Mouse (Mus musculus) spleen, adult 12 weeks (tissue): ENCODE measurements around the gene Phf21a.

Experiments used
- DNase-seq: peaks from one replicate; pipeline ENCODE4 v3.0.0; 2022; ENCODE audit warnings: low spot score

The Phf21a gene

DNA sequence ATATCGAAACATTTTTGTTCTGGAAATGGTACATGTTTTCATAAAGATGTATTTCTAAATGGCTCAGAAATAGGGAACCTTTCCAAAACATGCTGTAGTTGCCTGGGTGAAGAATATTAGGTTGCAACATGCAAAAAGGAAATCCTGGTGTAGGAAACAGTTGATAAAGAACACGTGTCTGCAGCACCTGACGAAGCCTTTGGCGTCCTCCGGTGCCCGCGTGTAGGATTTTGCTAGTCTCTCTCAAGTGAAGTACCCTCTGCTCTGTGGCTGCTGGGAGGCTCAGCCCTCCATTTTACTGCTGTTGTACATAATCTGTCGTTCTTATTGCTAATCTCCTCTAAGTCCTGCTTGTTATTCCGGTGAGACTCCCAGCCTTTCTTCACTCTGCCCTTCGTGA is 207.0 kb downstream of the Phf21a start:
- no peak for DNase-seq

DNA sequence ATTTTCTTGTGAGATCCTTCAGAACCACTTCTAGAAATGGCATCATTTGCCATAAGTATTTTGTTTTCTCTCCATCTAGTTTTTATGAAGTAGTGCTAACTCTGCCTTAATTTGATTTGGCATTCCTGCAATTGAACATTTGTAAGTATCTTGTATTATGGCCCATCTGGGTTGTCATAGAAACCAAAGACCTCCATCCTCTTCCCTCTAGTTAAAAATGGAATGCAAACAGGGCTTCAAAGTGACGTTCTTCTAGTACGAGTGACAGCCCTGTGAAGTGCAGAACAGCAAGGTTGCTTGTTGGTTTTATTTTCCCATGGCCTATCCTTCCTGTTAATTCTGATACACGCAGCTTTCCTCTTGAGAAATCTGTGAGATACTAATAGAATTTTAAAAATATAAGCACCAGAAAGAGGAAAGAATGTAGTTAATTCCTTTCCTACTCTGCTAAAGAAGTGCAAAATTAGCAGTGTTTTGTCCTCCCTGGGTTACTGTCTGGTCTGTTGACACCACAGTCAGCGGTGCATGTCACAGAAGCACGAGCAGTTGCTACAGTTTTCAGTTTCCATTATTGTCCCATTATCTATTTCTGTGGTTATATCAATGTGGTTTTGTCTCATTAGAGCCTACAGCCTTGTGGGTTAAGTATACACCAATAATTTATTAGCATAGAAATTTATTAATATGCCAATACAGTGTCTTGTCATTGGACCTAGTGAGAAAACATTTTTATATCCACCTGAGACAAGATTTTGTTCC is 209.1 kb downstream of the Phf21a start:
- no peak for DNase-seq

DNA sequence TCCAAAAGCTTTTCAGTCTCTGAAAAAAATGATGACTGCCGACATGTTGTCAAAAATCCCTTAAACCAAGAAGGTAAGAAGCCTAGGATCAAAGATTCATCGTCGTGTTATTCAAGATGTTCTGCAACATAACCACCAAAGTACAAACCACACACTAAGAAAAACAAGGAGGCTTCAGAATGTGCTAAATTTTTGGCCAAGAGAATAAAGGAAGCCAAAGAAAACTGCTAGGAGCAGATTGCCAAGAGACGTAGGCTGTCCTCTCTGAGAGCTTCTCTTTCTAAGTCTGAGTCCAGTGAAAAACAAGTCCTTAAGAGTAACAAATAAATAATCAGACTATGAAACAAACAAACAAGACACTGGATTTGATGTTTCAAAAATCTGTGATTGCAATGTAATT is 219.6 kb downstream of the Phf21a start:
- no peak for DNase-seq

DNA sequence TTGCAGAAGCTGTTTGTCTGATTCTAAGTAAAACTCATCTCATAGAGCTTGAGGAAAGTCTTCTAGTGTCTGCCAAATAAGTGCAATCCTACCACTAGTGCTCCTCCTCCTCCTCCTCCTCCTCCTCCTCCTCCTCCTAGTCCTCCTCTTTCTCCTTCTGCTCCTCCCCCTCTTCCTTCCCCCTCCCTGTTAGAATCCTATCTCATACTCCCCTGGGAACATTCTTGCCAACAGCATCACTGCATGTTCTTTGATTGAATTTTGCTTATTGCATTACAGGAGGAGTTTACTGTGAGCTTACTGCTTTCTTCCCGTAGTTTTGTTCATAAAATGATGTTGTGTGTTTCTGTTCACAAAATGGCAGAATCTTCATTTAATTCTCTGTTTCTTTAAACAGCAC is 221.1 kb downstream of the Phf21a start:
- DNase-seq, result no peak

DNA sequence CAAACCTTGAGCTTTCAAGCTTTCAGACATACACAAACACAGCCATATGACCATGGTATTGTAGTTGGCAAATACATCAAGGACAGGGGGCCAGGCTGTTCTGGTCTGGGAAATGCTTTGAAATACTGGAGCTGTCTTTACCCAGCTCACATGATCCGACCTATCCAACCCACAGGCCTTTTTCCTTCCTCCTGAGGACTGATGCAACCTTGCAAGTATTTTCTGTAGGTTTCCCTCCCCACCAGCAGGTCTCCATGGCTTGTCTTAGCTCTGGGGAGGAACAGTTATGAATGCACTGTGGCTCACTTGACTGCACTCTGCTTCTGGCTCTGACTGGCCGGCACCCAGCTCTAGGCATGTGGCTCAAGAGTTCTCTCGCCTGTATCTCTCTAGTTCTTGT is 223.7 kb downstream of the Phf21a start:
- no peak for DNase-seq

DNA sequence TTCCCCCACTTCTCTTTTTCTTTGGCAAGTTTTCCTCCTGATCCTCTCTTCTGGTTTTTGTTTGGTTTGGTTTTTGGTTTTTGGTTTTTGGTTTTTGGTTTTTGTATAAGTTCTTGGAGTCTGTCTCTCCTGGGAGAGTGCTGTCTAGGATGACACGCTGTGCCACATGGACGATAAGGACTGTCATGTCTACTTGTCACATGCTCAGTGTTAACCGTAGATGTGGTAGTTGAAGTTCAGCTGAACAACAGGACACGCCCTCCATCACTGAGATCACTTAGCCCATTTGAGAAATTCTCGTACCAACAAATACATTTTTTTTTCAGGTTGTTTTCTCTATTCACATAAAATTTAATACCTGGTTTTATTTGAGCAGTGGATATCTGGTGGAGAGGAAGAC is 224.3 kb downstream of the Phf21a start:
- DNase-seq, result no peak

DNA sequence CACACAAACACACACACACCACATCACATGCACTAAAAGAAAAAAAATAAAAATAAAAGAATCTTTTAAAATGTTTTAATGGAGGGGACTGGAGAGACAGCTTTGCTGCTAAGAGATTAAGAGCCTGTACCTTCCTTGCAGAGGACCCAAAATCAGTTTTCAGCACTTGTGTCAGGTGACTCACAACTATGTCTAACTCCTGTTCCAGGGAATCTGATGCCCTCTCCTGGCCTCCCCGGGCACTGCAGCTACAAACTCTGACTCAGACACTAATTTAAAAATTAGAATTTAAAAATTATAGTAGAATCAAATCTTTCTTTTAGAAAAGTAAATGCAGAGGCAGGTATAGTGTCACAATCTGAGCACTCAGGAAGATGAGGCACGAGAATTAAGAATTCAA is 229.8 kb downstream of the Phf21a start:
- no peak for DNase-seq

DNA sequence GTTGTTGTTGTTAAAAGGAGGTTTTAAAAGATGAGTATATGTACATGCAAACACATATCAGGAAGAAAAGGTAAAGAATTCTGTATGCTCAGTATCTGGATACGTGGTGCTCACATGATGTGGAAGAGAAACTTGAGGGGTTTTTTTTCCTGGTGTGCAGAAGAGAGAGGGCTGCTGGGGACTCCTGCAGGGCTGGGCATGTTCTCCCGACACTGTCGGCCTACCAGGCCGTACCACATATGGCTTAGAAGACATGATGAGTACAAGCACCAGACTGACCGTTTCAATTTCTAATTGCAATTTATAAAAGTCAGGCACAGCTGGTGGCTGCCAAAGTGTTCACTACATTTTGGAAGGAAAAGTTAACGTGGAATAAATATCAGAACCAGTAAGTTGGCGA is 232.8 kb downstream of the Phf21a start:
- no peak for DNase-seq

DNA sequence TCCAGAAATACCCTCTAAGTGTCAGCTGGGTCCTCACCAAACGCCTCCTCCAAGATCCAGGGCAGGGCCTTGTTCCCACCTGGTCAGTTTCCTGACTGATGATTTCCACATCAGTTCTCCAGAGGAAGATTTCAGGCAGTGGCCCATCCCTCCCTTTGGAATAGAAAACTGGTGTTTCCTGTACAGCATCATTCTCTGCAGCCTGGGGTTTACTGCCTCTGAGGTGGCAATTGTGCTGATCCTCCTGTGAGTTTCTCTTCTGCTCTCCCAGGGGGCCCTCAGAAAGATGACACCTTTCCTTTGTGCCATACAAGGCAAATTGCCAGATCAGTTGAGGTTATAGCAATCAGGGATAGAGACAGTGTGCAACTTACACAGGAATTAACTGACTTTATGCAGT is 233.3 kb downstream of the Phf21a start:
- DNase-seq, result no peak

DNA sequence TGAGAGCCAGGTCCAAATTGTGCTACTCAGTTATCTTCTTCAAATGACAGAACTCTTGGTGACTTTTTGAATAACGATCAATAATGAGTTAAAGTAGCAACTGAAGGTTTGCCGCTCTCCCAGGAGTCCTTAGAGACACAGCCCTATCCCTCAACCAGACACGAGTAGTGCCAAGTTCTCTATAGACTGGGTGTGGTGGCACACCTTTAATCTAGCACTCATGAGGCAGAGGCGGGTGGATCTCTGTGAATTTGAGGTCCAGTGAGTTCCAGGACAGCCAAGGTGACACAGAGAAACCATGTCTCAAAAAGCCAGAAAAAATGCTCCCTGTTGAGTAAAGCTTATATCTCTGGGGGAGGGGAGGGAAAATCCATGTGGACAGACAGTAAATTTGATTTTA is 234.7 kb downstream of the Phf21a start:
- no peak for DNase-seq

DNA sequence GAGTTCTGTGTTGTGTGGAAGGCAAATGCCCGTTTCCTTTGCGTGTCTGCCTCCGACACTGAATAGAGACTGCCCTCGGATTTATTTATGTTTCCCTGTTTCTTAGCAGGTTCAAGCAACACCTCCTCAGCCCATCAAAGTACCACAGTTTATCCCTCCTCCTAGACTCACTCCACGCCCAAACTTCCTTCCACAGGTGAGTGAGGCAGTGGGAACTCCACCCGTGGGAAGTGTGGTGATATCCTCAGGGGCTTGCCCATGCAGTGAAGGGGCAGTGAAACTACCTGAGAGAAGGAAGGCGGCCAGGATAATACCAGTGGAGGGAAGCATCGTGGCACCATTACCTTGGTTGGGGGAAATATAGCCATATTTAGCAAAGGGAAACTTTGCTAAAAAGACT is 235.3 kb downstream of the Phf21a start:
- DNase-seq, result no peak

DNA sequence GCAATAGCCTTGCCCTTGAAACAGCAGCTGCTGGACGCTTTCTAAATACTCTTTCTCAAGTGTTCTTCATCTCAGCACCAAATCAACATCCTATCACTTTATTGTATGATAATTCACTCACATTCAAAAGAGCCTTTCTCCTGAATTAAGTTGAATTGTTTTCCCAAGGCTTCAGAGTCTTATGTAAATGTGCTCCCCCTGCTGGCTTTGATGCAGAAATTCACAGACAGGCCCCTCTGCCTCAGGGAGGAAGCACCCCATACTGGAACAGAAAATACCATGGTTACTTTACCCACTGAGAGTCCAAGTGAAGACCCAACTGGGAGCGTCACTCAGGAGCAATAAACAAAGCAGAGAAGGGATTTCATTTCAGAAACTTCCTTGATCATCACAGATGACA is 237.9 kb downstream of the Phf21a start:
- DNase-seq, result no peak

DNA sequence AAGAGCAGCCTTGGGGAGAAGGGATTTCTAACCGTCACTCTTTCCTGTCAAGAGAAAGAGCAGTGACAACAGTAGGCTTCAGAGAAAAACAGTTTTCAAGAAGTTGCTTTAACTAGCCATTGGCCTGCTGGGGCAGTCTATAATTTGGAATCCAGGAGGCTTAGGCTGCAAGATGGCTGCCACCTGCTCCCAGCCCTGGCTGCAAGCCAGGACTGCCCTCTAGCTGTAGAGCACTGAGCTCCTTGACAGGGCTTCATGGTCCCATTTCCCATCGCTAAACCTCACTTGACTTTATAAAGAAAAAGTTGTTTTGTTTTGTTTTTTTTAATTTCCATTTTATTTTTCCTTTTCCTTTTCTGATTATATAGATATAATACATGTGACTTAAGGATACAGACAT is 238.5 kb downstream of the Phf21a start:
- DNase-seq, result no peak

DNA sequence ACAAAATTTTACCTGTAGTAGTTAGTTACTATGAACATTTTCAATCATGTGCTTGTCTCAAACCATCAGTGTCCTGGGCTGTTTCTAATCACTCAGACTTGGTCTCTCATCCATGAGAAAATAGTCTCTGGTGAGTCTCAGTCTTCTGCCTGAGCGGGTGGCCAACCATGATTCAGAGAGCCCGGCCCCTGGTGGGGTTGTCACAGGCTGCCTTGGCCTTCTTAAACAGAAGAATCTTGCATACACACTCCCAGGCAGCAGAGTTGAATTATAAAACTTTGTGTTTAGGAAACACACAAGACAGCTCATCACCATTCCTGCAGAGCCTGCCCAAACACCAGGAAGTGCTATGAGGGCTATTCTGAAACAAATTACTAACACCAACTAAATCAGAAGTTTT is 239.0 kb downstream of the Phf21a start:
- no peak for DNase-seq

DNA sequence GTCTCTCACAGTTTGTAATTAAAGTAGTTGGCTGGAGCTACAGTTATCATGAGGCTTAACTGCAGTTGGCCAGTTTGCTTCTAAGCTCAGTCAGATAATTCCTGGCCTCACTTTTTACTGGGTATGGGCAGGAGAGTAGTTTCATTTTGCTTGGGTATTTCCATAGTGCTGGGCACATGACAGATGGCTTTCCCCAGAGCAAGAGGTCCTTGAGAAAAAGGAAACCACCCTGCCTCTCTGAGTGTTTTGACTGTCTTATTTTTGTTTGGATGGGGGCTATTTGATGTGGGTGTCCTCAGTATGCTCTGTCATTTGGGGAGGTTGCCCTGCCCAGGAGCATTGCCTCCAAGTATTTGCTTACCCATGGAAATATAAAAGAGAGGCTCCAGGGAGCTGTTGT is 249.5 kb downstream of the Phf21a start:
- no peak for DNase-seq

DNA sequence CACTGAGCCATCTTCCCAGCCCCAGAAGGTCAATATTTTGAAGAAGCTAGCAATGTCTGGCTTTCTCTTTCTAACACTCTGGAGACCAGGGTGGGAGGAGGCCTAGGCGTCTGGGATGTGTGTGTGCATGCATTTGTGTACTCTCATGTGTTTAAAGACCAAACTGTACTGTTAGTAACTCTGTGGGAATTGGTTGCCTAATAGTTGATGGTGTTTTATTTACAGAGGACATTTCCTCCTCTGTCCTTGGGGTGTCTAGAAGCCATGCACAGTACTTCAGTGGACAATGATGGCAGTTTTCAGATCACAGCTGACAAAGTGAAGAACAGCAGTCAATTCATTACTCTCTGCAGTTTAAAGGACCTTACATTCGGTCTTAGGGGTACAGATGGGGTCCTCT is 254.3 kb downstream of the Phf21a start:
- no peak for DNase-seq

DNA sequence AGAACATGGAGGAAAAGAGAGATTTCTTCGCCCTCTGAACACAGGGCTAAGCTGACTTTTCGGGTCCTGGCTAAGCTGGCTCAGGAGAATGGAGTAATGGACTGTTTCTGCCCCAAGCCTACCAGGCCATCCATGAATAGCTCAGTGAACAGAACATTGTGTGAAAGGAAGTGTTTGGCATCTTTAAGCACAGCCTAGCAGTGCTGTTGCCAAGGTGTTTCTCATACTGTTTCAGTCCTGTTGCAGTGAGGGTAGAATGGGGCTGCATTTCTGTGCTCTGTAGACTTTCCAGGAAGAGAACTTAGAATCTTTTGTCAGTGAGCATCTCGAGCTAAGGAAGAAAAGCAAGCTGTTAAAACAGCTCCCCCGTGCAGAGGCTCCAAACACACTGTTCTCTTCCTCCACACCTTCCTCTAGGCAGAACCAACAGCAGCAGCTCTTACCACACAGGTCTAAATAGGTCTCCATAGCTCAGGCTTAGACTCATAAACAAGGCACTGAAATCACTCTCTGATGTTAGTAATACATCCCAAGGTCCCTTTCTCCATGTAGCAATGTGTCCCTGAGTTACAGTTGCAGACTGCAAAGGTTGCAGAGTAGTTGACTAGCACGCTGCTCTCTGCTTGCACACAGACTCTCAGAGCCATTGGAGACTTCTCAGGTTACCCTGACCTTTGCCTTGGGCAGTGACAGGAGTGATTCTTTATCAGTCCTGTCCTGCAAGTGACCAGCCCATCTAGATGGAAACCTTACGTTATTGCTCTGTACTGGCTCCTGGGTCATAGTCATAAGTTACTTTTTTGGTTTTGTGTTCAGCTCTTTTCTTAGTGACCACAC is 256.9 kb downstream of the Phf21a start:
- no peak for DNase-seq

DNA sequence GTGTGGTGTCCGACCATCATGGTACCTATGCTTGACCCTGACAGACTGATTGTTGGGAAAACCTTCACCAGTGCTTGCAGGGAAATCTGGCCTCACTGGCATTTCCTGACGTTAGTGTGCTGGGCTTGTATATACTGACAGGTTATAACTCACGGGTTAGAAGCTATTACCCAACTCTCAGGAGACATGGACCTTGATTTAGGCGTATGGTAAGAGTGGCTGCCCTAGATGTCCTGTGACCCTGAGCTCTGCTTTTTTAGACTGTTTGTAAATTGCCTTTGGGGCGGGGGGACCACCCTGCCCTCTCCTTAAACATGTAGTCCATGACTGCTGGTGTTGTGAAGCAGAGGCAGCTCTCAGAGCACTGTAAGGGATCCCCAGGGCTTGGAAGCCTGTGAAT is 257.8 kb downstream of the Phf21a start:
- DNase-seq, result no peak

DNA sequence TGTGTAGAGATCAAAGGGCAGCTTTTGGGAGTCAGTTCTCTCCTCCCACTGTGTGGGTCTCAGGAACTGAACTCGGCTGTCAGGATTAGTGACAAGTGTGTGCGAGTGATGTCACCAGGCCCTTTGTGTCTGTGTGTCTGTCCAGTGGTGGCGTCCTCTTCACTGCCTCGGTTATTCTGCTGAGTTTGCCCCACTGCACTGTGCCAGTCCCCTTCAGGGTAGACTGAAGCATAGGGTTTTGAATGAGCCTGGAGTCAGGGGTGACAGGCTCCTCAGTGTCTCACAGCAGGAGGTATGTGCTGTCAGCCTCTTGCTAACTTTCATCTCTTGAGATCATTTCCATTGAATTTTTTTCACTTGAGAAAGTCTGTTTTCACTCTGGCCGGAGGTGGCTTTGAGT is 260.5 kb downstream of the Phf21a start:
- DNase-seq, result no peak

DNA sequence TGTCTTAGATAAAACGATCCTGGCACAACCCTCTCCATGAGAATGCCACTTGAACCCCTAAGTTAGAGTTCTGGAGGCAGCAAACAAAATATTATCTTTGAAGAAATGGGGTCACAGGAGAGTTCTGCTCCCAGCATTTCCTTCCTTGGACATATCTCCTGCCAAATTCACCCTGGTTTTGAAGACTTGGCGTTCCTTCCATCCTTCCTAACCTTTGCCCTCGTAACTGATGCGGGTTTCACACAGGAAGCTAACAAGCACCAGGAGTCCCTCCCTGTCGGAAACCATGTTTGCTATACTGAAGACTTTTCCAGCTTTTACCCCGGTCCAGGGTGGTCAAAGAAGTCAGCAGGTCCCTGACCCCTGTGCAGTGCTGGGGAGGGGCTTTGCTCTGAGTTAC is 261.3 kb downstream of the Phf21a start:
- no peak for DNase-seq

DNA sequence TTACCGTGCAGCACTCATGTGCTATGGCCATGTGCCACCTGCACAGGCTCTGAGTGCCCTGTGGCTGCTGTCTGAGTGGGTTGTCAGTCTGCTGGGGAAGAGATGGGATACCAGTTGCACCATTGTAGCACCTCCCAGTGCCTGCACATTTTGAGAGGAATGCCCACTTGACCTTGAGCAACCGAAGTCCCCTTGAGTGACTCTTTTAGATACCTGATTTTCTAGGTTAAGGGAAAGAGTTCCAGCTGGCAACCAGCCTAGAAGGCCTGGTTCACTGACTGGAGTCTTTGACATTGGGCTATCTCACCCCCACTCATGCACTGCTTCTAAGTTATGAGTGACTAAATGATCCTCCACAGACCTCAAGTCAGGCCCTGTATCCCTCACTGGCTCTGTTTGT is 266.4 kb downstream of the Phf21a start:
- no peak for DNase-seq

DNA sequence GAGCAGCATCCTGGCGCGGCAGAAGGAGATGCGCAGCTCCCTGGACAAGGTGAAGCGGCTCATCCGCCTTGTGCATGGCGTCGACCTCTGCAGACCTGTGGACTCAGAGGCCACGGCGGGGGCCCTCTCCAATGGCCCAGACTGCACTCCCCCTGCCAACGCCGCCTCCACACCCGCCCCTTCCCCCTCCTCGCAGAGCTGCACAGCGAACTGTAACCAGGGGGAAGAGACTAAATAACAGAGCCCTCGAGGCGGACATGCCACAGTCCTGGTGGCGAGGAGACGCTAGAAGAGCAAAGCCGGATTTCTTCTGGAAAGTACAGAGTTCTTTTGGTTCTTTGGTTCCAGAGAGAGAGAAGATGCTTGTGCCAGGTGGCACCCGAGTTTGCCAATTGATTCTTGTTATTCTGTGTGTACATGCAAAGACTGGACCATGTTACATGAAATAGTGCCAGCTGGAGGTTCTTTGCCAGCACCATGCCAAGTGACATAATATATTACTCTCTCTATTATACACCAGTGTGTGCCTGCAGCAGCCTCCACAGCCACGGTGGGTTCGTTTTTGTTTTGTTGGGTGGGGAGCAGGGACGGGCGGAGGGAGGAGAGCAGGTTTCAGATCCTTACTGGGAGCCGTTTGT is 267.4 kb downstream of the Phf21a start:
- DNase-seq, result no peak

DNA sequence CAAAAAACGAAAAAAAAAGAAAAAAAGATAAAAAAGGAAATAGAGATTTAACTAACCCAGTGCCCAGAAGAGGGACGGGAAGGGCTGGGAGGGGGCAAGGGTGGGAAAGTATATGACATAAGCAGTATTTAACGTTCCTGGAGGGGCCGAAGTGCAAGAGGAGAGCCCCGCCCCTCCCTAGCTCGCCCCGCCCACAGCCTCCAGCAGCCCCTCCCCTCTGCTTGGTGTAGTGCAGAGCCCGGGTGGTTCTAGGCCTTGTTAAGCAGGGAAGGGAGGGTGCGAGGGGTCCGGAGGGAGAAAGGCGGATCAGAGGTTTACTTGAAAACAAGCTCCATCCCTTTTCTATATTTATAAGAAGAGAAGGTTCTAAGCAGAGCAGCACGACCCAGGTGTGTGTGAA is 268.0 kb downstream of the Phf21a start:
- DNase-seq, result no peak
